Comparison of ENCODE assay signal across 7 mouse cellular contexts in genomic region chr12:99406697-99407317, GRCm38 (mm10).
DNase-seq lines count a peak whose midpoint lies in the region; ATAC-seq and TF ChIP-seq lines count a peak whose summit lies in the region.

No protein-coding gene starts in this region.

- no peak overlapping the region for H3K4me3 ChIP-seq in midbrain, embryonic 14.5 days (replicated peaks; ENCODE audit: low read depth, low read length)
- H3K4me3 ChIP-seq in midbrain, embryonic 11.5 days (ENCODE audit: low read depth, low read length), result no peak overlapping the region
- H3K4me3 ChIP-seq in intestine, embryonic 16.5 days (ENCODE audit: low read length), result peak overlapping the region; percentile 42
- H3K4me3 ChIP-seq in stomach, postnatal 0 days (ENCODE audit: low read depth, low read length), result peak overlapping the region; percentile 36

- H3K9ac ChIP-seq in midbrain, embryonic 14.5 days (replicated peaks; ENCODE audit: low read length), result no peak overlapping the region
- no peak overlapping the region for H3K9ac ChIP-seq in midbrain, embryonic 11.5 days (ENCODE audit: low read length)
- peak overlapping the region; percentile 49 for H3K9ac ChIP-seq in intestine, embryonic 16.5 days (ENCODE audit: low read depth, low read length)
- H3K9ac ChIP-seq in stomach, postnatal 0 days (ENCODE audit: low read length), result peak overlapping the region; percentile 9; the same call in 1 of the 2 replicates

- no peaks in the 10 kb centered on the region for H3K4me1 ChIP-seq in midbrain, embryonic 14.5 days (ENCODE audit: control insufficient read depth, insufficient read depth, low read length)
- peaks cover 2% of the 10 kb centered on the region for H3K4me1 ChIP-seq in midbrain, embryonic 11.5 days (ENCODE audit: control insufficient read depth, insufficient read depth, low read length)
- H3K4me1 ChIP-seq in intestine, embryonic 16.5 days (ENCODE audit: control insufficient read depth, insufficient read depth, low read length), result peaks cover 21% of the 10 kb centered on the region
- 0 out of 2 replicates have a peak, but pooled peaks cover 2% of the 10 kb centered on the region for H3K4me1 ChIP-seq in stomach, postnatal 0 days (replicated peaks; ENCODE audit: control insufficient read depth, insufficient read depth)

- 74% methylated on average over 15 of the region's 15 CpGs for WGBS in midbrain, embryonic 14.5 days
- 86% methylated on average over 15 of the region's 15 CpGs for WGBS in midbrain, embryonic 11.5 days
- 19% methylated on average over 15 of the region's 15 CpGs for WGBS in intestine, embryonic 16.5 days
- 9% methylated on average over 15 of the region's 15 CpGs for WGBS in stomach, postnatal 0 days

- H3K27ac ChIP-seq in midbrain, embryonic 14.5 days (replicated peaks; ENCODE audit: low read depth, low read length), result no peak overlapping the region
- no peak overlapping the region for H3K27ac ChIP-seq in midbrain, embryonic 11.5 days (ENCODE audit: low read depth, low read length)
- peak overlapping the region; percentile 66 for H3K27ac ChIP-seq in intestine, embryonic 16.5 days (ENCODE audit: low read length)
- peak overlapping the region; percentile 50 for H3K27ac ChIP-seq in stomach, postnatal 0 days (replicated peaks)

- H3K9me3 ChIP-seq in midbrain, embryonic 14.5 days (ENCODE audit: control insufficient read depth, low read length), result no peaks in the 10 kb centered on the region
- H3K9me3 ChIP-seq in midbrain, embryonic 11.5 days (ENCODE audit: control insufficient read depth, low read length), result peaks cover 3% of the 10 kb centered on the region; the same call in 1 of the 2 replicates
- 0 out of 2 replicates have a peak, but pooled peaks cover 3% of the 10 kb centered on the region for H3K9me3 ChIP-seq in intestine, embryonic 16.5 days (ENCODE audit: control insufficient read depth, low read length)
- no peaks in the 10 kb centered on the region for H3K9me3 ChIP-seq in stomach, postnatal 0 days (ENCODE audit: control insufficient read depth, low read length)

- DNase-seq in midbrain, embryonic 14.5 days, result peak; percentile 12
- DNase-seq in midbrain, embryonic 11.5 days (ENCODE audit: low spot score, missing footprints), result no peak
- DNase-seq in c-Kit-positive CD71-positive TER-119-positive erythroid progenitor cells, embryonic 14.5 days (ENCODE audit: low spot score), result peak; percentile 46
- DNase-seq in stomach, postnatal 0 days (ENCODE audit: low spot score), result no peak
- no peak for DNase-seq in cerebellum, postnatal 14 days
- DNase-seq in cerebellum, adult 11 months, result no peak

- no peak for TF ChIP-seq CTCF in stomach, postnatal 0 days (IDR thresholded peaks at IDR 0.05; ENCODE audit: low read depth)

- H3K36me3 ChIP-seq in midbrain, embryonic 14.5 days (ENCODE audit: control insufficient read depth, insufficient read depth, low read length), result no peaks in the 10 kb centered on the region
- no peaks in the 10 kb centered on the region for H3K36me3 ChIP-seq in midbrain, embryonic 11.5 days (ENCODE audit: control insufficient read depth, insufficient read depth, low read length)
- no peaks in the 10 kb centered on the region for H3K36me3 ChIP-seq in intestine, embryonic 16.5 days (ENCODE audit: control insufficient read depth, insufficient read depth, low read length)
- no peaks in the 10 kb centered on the region for H3K36me3 ChIP-seq in stomach, postnatal 0 days (ENCODE audit: control insufficient read depth, insufficient read depth, low read length)

- no peaks in the 10 kb centered on the region for H3K27me3 ChIP-seq in midbrain, embryonic 14.5 days (ENCODE audit: control insufficient read depth, insufficient read depth, low read length)
- no peaks in the 10 kb centered on the region for H3K27me3 ChIP-seq in midbrain, embryonic 11.5 days (ENCODE audit: control insufficient read depth, insufficient read depth, low read length)
- no peaks in the 10 kb centered on the region for H3K27me3 ChIP-seq in intestine, embryonic 16.5 days (replicated peaks; ENCODE audit: control insufficient read depth, insufficient read depth, low read length)
- H3K27me3 ChIP-seq in stomach, postnatal 0 days (ENCODE audit: control insufficient read depth, insufficient read depth, low read length), result no peaks in the 10 kb centered on the region

- no peak overlapping the region for H3K4me2 ChIP-seq in midbrain, embryonic 14.5 days (ENCODE audit: low read length)
- H3K4me2 ChIP-seq in midbrain, embryonic 11.5 days, result no peak overlapping the region
- peak overlapping the region; percentile 73 for H3K4me2 ChIP-seq in intestine, embryonic 16.5 days (ENCODE audit: low read depth, low read length)
- H3K4me2 ChIP-seq in stomach, postnatal 0 days (replicated peaks; ENCODE audit: low read depth), result peak overlapping the region; percentile 61

- no peak for ATAC-seq in midbrain, embryonic 14.5 days (ENCODE audit: low FRiP score, low TSS enrichment)
- ATAC-seq in midbrain, embryonic 11.5 days (ENCODE audit: low FRiP score), result no peak
- ATAC-seq in intestine, embryonic 16.5 days, result peak; percentile 39; the same call in 1 of the 2 replicates
- ATAC-seq in stomach, postnatal 0 days (ENCODE audit: low FRiP score, low TSS enrichment), result 0 out of 2 replicates have a peak, but pooled peaks have one; percentile 30

- no peak for TF ChIP-seq EP300 in stomach, postnatal 0 days (optimal IDR thresholded peaks at IDR 0.05)

Comparison
In these comparisons a context has a peak if more than half of its experiments do, and no peak if none do; other contexts are left out.
1. DNase-seq: peak in midbrain, embryonic 14.5 days (single experiment) and c-Kit-positive CD71-positive TER-119-positive erythroid progenitor cells, embryonic 14.5 days (single experiment); none in midbrain, embryonic 11.5 days (single experiment), stomach, postnatal 0 days (single experiment), cerebellum, postnatal 14 days (0 of 2) and cerebellum, adult 11 months (single experiment).
2. ATAC-seq: peak in intestine, embryonic 16.5 days (single experiment) and stomach, postnatal 0 days (single experiment); none in midbrain, embryonic 14.5 days (single experiment) and midbrain, embryonic 11.5 days (single experiment).
3. H3K27ac ChIP-seq: peak in intestine, embryonic 16.5 days (single experiment) and stomach, postnatal 0 days (single experiment); none in midbrain, embryonic 14.5 days (single experiment) and midbrain, embryonic 11.5 days (single experiment).
4. H3K4me2 ChIP-seq: peak in intestine, embryonic 16.5 days (single experiment) and stomach, postnatal 0 days (single experiment); none in midbrain, embryonic 14.5 days (single experiment) and midbrain, embryonic 11.5 days (single experiment).
5. H3K4me3 ChIP-seq: peak in intestine, embryonic 16.5 days (single experiment) and stomach, postnatal 0 days (single experiment); none in midbrain, embryonic 14.5 days (single experiment) and midbrain, embryonic 11.5 days (single experiment).
6. H3K9ac ChIP-seq: peak in intestine, embryonic 16.5 days (single experiment) and stomach, postnatal 0 days (single experiment); none in midbrain, embryonic 14.5 days (single experiment) and midbrain, embryonic 11.5 days (single experiment).